Mouse (Mus musculus) heart, embryonic 13.5 days (tissue): ENCODE measurements at regions not wholly inside any gene's neighbourhood (a gene's known extent, or its start where the extent isn't known, plus 50 kb on each side); places are given as distances from the start of the nearest gene placed in this dataset.

ENCODE experiments used
- ATAC-seq: fragments of 200-750 bp; cut with Nextera tagmentation; 2 replicates; pipeline ENCODE4 v1.8.0; 2017; ENCODE audit warnings: moderate TSS enrichment; ENCODE audit not compliant: insufficient number of reproducible peaks, low FRiP score, low TSS enrichment; ENCODE audit errors: extremely low read depth
- H3K27ac ChIP-seq: fragments of 300-500 bp; sonication (generic); replicated peaks from 2 replicates; pipeline ENCODE4 v1.5.1; 2015; ENCODE audit warnings: moderate library complexity, mild to moderate bottlenecking, inconsistent platforms
- H3K27me3 ChIP-seq: fragments of 300-500 bp; sonication (generic); replicated peaks from 2 replicates; pipeline ENCODE4 v1.6.1; 2015; ENCODE audit warnings: mild to moderate bottlenecking, inconsistent platforms
- H3K36me3 ChIP-seq: fragments of 300-500 bp; sonication (generic); 2 replicates; pipeline ENCODE4 v1.6.1; 2015; ENCODE audit warnings: mild to moderate bottlenecking, inconsistent platforms
- H3K4me1 ChIP-seq: fragments of 300-500 bp; sonication (generic); 2 replicates; pipeline ENCODE4 v1.6.1; 2015; ENCODE audit warnings: inconsistent platforms
- H3K4me2 ChIP-seq: fragments of 300-500 bp; sonication (generic); 2 replicates; pipeline ENCODE4 v1.6.1; 2015; ENCODE audit warnings: inconsistent platforms, mild to moderate bottlenecking, moderate library complexity
- H3K4me3 ChIP-seq: fragments of 300-500 bp; sonication (generic); 2 replicates; pipeline ENCODE4 v1.5.1; 2015; ENCODE audit warnings: moderate library complexity, mild to moderate bottlenecking, inconsistent platforms
- H3K9ac ChIP-seq: fragments of 300-500 bp; sonication (generic); 2 replicates; pipeline ENCODE4 v1.6.1; 2015; ENCODE audit warnings: inconsistent platforms, mild to moderate bottlenecking, moderate library complexity
- H3K9me3 ChIP-seq: fragments of 300-500 bp; sonication (generic); 2 replicates; pipeline ENCODE4 v1.6.1; 2016; ENCODE audit warnings: inconsistent platforms
- WGBS: fragments of 180-500 bp; shearing (Covaris S2); methylation state at CpG from one replicate; pipeline ENCODE4 v1.1.7; 2015; ENCODE audit warnings: mixed read lengths; 5-methylcytosine and 5-hydroxymethylcytosine counted together

GRCm38 (mm10) chr9:46509458-46509857 lies 189.7 kb upstream of the 4931429L15Rik start:
- no peak overlapping the region for H3K27ac ChIP-seq
- no peak overlapping the region for H3K4me3 ChIP-seq
- no peak for ATAC-seq
- no peaks in the 10 kb centered on the region for H3K9me3 ChIP-seq
- no peaks in the 10 kb centered on the region for H3K36me3 ChIP-seq
- H3K27me3 ChIP-seq = peaks cover 27% of the 10 kb centered on the region
- 0 out of 2 replicates have a peak, but pooled peaks cover 4% of the 10 kb centered on the region for H3K4me1 ChIP-seq
- no peak overlapping the region for H3K9ac ChIP-seq
- 27% methylated on average over 5 of the region's 5 CpGs for WGBS
- no peak overlapping the region for H3K4me2 ChIP-seq

DNA sequence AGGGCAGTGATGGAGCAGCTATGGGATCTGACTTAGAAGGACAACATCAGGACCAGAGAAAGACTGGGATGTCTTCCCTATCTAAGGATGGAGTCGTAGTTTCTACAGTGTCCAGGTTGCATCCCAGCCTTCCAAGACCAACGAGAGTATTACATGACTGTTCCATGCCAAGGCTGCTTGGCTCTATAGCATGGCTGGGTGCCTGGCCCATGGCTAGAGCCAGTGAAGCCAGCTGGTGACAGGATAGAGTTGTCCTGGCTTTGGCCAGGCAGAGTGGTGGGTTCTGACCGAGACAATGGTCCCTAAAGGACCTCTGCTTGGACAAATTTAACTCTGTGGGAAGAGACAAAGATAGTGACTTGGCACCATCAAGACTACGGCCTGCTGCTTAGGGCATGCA lies 187.2 kb upstream of the 4931429L15Rik start:
- Histone ChIP-seq H3K4me2 (no peak overlapping the region), H3K4me1 (0 out of 2 replicates have a peak, but pooled peaks cover 4% of the 10 kb centered on the region), H3K4me3 (no peak overlapping the region), H3K27ac (no peak overlapping the region), H3K9ac (no peak overlapping the region), H3K36me3 (no peaks in the 10 kb centered on the region), H3K27me3 (peaks cover 34% of the 10 kb centered on the region), H3K9me3 (no peaks in the 10 kb centered on the region)
- ATAC-seq = no peak
- WGBS = 70% methylated on average over 4 of the region's 4 CpGs

DNA sequence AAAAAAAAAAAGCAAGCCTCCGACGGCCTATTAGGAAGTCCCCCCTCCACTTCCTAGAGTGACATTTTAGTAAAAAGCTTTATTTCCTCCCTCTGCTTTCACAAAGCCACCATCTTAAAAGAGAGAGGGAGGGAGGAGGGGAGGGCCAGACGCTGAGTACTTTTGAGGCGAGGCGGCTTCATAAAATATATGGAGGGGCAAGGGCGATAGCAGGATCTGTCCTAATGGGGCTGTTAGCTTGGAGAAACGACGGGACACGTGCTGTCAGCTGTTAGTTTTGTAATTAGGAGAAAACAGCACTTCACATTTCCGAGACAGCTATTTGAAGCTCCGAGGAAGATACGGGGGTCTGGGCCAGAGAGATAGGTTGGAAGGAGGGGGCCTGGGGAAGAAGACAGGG lies 184.8 kb upstream of the 4931429L15Rik start:
- Histone ChIP-seq H3K9ac (no peak overlapping the region), H3K4me2 (no peak overlapping the region), H3K4me3 (no peak overlapping the region), H3K9me3 (no peaks in the 10 kb centered on the region), H3K27ac (no peak overlapping the region), H3K4me1 (no peaks in the 10 kb centered on the region), H3K36me3 (no peaks in the 10 kb centered on the region), H3K27me3 (peaks cover 21% of the 10 kb centered on the region; the same call in 1 of the 2 replicates)
- 66% methylated on average over 12 of the region's 12 CpGs for WGBS
- no peak for ATAC-seq

DNA sequence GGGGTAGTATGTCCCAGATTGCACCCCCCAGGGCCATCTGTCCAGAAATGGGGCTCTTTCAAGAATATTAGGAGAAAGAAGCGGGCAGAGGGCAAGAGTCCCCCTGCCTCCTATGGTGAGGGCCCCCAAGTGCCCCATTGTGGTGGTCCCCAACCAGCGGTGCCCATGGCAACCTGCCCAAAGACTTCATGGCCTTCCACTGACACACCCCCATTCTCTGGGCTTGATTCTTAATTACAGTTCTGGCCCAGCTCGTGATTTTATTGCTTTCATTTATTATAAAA lies 184.3 kb upstream of the 4931429L15Rik start:
- Histone ChIP-seq H3K27me3 (peaks cover 16% of the 10 kb centered on the region; the same call in 1 of the 2 replicates), H3K36me3 (no peaks in the 10 kb centered on the region), H3K4me3 (no peak overlapping the region), H3K9me3 (no peaks in the 10 kb centered on the region), H3K4me1 (no peaks in the 10 kb centered on the region), H3K4me2 (no peak overlapping the region), H3K27ac (no peak overlapping the region), H3K9ac (no peak overlapping the region)
- WGBS = 80% methylated on average over 3 of the region's 3 CpGs
- no peak for ATAC-seq

- Histone ChIP-seq H3K27ac (no peak overlapping the region), H3K4me2 (no peak overlapping the region), H3K4me3 (no peak overlapping the region), H3K9ac (no peak overlapping the region), H3K27me3 (peaks cover 21% of the 10 kb centered on the region; the same call in 1 of the 2 replicates), H3K9me3 (no peaks in the 10 kb centered on the region), H3K4me1 (no peaks in the 10 kb centered on the region), H3K36me3 (no peaks in the 10 kb centered on the region)
- WGBS = 75% methylated on average over 8 of the region's 8 CpGs
- no peak for ATAC-seq
Measured at GRCm38 (mm10) chr9:46503321-46504132, 183.7 kb upstream of the 4931429L15Rik start.

GRCm38 (mm10) chr9:46499426-46499825 lies 179.6 kb upstream of the 4931429L15Rik start:
- H3K27ac ChIP-seq = no peak overlapping the region
- no peaks in the 10 kb centered on the region for H3K4me1 ChIP-seq
- H3K27me3 ChIP-seq = peaks cover 24% of the 10 kb centered on the region; the same call in 1 of the 2 replicates

DNA sequence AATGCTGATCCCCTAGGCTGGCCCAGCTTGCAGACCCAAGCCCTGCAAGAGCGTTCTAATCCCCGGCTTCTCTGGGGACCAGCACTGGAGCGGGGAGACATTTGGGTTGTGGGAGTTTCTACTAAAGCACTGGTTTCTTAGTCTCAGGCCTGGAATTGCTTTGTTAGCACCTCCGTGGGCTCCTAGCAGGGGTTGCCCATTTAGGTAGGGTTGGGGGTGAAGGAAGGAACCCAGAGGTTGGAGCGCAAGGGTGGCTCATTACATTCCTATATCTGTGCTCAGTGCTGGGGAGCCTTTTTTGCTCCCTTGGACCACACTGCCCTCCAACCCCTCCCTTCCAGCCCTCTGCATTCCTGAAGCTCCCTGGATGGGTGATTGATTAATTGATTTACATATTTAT lies 179.1 kb upstream of the 4931429L15Rik start:
- Histone ChIP-seq H3K9ac (no peak overlapping the region), H3K36me3 (no peaks in the 10 kb centered on the region), H3K27ac (no peak overlapping the region), H3K4me3 (no peak overlapping the region), H3K4me1 (no peaks in the 10 kb centered on the region), H3K9me3 (no peaks in the 10 kb centered on the region), H3K27me3 (peaks cover 22% of the 10 kb centered on the region; the same call in 1 of the 2 replicates), H3K4me2 (no peak overlapping the region)
- ATAC-seq = no peak
- WGBS = 48% methylated on average over 5 of the region's 5 CpGs

More at GRCm38 (mm10) chr9:46499426-46499825, 179.6 kb upstream of the 4931429L15Rik start:
- 43% methylated on average over 2 of the region's 2 CpGs for WGBS
- no peak overlapping the region for H3K4me2 ChIP-seq
- no peak overlapping the region for H3K4me3 ChIP-seq
- no peaks in the 10 kb centered on the region for H3K9me3 ChIP-seq
- H3K9ac ChIP-seq = no peak overlapping the region
- no peaks in the 10 kb centered on the region for H3K36me3 ChIP-seq
- no peak for ATAC-seq

DNA sequence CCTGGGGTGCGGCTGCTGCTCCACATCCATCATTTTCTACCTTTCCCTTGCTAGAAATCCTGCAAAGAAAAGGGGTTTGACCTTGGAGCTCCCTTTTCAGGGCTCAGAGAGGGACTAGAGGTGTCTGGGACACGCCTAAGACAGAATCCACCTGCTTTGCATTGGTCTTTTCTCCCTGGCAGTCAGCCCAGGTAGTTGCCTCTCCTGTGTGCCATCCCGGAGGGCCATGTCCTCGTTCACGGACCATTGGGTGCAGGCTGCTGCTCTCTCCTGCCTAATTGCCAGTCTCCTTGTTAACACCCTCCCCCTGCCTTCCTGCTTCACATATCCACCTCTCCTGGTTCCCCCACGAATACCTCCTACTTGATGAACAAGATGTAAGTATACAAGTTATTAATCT lies 175.5 kb upstream of the 4931429L15Rik start:
- no peak for ATAC-seq
- H3K4me1 ChIP-seq = no peaks in the 10 kb centered on the region
- H3K4me2 ChIP-seq = no peak overlapping the region
- H3K27ac ChIP-seq = no peak overlapping the region
- no peaks in the 10 kb centered on the region for H3K9me3 ChIP-seq
- 70% methylated on average over 6 of the region's 6 CpGs for WGBS
- no peak overlapping the region for H3K9ac ChIP-seq
- H3K4me3 ChIP-seq = no peak overlapping the region
- peaks cover 16% of the 10 kb centered on the region; the same call in 1 of the 2 replicates for H3K27me3 ChIP-seq
- H3K36me3 ChIP-seq = no peaks in the 10 kb centered on the region

- 67% methylated on average over 5 of the region's 5 CpGs for WGBS
- no peak overlapping the region for H3K4me2 ChIP-seq
- H3K4me1 ChIP-seq = peaks cover 10% of the 10 kb centered on the region
- no peaks in the 10 kb centered on the region for H3K36me3 ChIP-seq
- no peak overlapping the region for H3K4me3 ChIP-seq
- peaks cover 3% of the 10 kb centered on the region; the same call in 1 of the 2 replicates for H3K27me3 ChIP-seq
- no peak overlapping the region for H3K9ac ChIP-seq
- ATAC-seq = no peak
- no peaks in the 10 kb centered on the region for H3K9me3 ChIP-seq
- H3K27ac ChIP-seq = no peak overlapping the region
Measured at GRCm38 (mm10) chr9:46482859-46483443, 163.2 kb upstream of the 4931429L15Rik start.

GRCm38 (mm10) chr9:46482034-46482858 lies 162.5 kb upstream of the 4931429L15Rik start:
- H3K27ac ChIP-seq = no peak overlapping the region

DNA sequence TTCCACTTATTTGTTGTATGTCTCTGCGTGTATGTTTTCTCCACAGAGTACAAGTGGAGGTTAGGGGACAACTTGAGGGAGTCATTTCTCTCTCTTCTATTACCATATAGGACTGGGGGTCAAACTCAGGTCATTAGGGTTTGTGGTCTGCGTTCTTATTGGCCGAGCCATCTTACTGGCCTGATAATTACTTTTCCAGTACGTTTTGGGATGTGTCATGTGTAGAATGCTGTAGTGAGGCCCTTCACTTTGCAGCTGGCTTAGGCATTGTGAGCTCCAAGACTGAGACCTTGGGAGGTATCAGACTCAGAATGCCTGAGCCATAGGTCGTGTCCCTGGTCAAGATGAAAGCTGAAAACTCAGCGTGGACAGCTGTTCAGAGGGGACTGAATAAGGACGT lies 161.7 kb upstream of the 4931429L15Rik start:
- Histone ChIP-seq H3K4me1 (peaks cover 10% of the 10 kb centered on the region), H3K27ac (no peak overlapping the region)
- no peak for ATAC-seq

More at GRCm38 (mm10) chr9:46482034-46482858, 162.5 kb upstream of the 4931429L15Rik start:
- Histone ChIP-seq H3K36me3 (no peaks in the 10 kb centered on the region), H3K4me2 (no peak overlapping the region), H3K4me3 (no peak overlapping the region), H3K9ac (no peak overlapping the region), H3K4me1 (peaks cover 10% of the 10 kb centered on the region), H3K27me3 (peaks cover 7% of the 10 kb centered on the region; the same call in 1 of the 2 replicates), H3K9me3 (no peaks in the 10 kb centered on the region)
- ATAC-seq = no peak
- 62% methylated on average over 12 of the region's 12 CpGs for WGBS

More for the DNA sequence above, 161.7 kb upstream of the 4931429L15Rik start:
- H3K9me3 ChIP-seq = no peaks in the 10 kb centered on the region
- H3K9ac ChIP-seq = no peak overlapping the region
- H3K4me3 ChIP-seq = no peak overlapping the region
- no peak overlapping the region for H3K4me2 ChIP-seq
- H3K36me3 ChIP-seq = no peaks in the 10 kb centered on the region
- WGBS = 69% methylated on average over 7 of the region's 7 CpGs
- peaks cover 7% of the 10 kb centered on the region; the same call in 1 of the 2 replicates for H3K27me3 ChIP-seq
